Mouse (Mus musculus): Measurements from ENCODE around the gene Vps25. TPM values are rescaled to one million over a fixed set of nuclear protein-coding genes. Genes with fewer than 3 reads are reported as not detected.

Vps25 gene
- total and polyA plus RNA-seq, 3 experiments, result 75.5 to 107 TPM; not detected in 1

DNA sequence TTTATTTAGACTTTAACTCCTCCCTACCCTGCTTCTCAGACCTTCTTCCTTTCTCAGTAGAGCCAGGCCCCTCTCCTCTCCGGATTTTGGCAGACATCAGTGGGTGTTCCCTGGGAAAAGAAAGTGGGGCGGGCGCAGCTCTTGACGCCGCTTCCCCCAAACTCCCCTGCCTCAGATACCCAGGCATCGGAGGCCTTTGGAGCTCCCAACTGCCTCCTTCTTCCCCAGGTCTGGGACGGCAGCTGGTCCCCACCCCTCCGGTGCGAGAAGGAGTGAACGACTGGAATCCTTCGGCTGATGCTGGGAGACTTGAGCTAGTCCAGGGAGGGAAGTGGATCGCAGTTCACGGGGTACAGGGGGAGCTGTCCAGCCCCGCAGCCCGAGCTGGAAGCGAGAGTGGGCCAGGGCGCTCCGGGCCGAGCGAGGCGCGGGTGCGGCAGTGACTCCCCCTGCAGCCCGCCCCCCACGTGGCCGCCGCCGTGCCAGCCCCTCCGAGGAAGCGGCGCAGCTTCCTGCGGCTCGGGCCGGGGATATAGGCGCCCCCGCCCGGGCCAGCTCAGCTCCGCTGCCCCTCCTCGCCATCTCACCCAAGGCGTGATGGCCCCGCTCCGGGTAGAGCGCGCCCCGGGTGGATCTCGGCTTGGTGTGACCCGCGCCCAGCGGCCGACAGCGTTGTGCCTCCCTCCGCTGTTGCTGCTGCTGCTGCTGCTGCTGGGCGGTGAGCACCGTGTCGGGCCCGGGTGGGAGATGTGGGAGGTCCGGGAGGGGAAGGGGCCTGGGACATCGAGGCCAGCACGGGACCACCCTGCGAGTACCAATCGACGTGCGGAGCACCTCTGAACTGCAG, 7.4 kb upstream of the Vps25 start, which contains the start of gene Ramp2:
Ramp2 (plus strand) TSS at position 174 of the 847 bp plus-strand sequence.
- Histone ChIP-seq H3K27ac (ENCODE audit: control insufficient read depth, low read depth, low read length) (no peak within 1 kb of the TSS), H3K4me3 (ENCODE audit: control insufficient read depth in 1 of 2, insufficient read depth in 1 of 2, low read depth in 2 of 2, low read length in 2 of 2) (no peak within 1 kb of the TSS), H3K79me2 (ENCODE audit: control insufficient read depth, insufficient read depth, low read length, poor library complexity) (no peaks in the 10 kb centered on the region), H3K4me1 (ENCODE audit: control insufficient read depth in 1 of 2, insufficient read depth in 2 of 2, low read length in 2 of 2) (peaks cover 0 to 4% of the 10 kb centered on the region in 2 experiments; a peak in 1 of 4 replicates), H3K9me3 (replicated peaks; ENCODE audit: insufficient read depth, low read length) (no peaks in the 10 kb centered on the region), H3K9ac (ENCODE audit: control insufficient read depth, low read depth, low read length, poor library complexity, severe bottlenecking) (no peak within 1 kb of the TSS), H3K36me3 (ENCODE audit: control insufficient read depth in 1 of 2, insufficient read depth in 2 of 2, low read length in 2 of 2) (no peaks in the 10 kb centered on the region), H3K27me3 (ENCODE audit: control insufficient read depth in 1 of 2, insufficient read depth in 2 of 2, low read length in 2 of 2) (peaks cover 0 to 5% of the 10 kb centered on the region in 2 experiments; a peak in 3 of 4 replicates)
- DNase-seq (ENCODE audit: low read depth, low spot score), result no peak
- TF ChIP-seq SIN3A (IDR thresholded peaks at IDR 0.05; ENCODE audit: low read length), result no peak
- no peak for TF ChIP-seq MYC (IDR thresholded peaks at IDR 0.05; ENCODE audit: low read depth, low read length)

DNA sequence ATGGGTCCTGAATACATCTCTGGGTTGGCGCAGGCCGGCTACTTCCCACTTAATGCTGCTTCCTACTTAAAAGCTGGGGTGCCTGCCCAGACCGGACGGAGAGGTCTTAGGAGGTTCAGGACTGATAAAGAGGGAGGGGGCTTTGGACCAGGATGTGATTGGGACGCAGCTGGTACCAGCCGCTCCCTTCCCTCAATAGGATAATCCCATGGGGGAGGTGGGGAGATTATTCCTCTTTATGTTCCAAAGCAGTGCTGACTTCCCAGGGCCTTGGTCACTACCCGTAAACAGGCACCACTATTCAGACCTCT, 6.8 kb upstream of the Vps25 start:
- DNase-seq (ENCODE audit: low read depth, low spot score), result no peak
- Histone ChIP-seq H3K27ac (ENCODE audit: control insufficient read depth, low read depth, low read length) (no peak overlapping the region), H3K27me3 (ENCODE audit: control insufficient read depth in 1 of 2, insufficient read depth in 2 of 2, low read length in 2 of 2) (peaks cover 0 to 5% of the 10 kb centered on the region in 2 experiments; a peak in 3 of 4 replicates), H3K4me3 (ENCODE audit: control insufficient read depth in 1 of 2, insufficient read depth in 1 of 2, low read depth in 2 of 2, low read length in 2 of 2) (no peak overlapping the region), H3K36me3 (ENCODE audit: control insufficient read depth in 1 of 2, insufficient read depth in 2 of 2, low read length in 2 of 2) (no peaks in the 10 kb centered on the region), H3K4me1 (ENCODE audit: control insufficient read depth in 1 of 2, insufficient read depth in 2 of 2, low read length in 2 of 2) (peaks cover 0 to 4% of the 10 kb centered on the region in 2 experiments; a peak in 1 of 4 replicates), H3K79me2 (ENCODE audit: control insufficient read depth, insufficient read depth, low read length, poor library complexity) (no peaks in the 10 kb centered on the region), H3K9me3 (replicated peaks; ENCODE audit: insufficient read depth, low read length) (no peaks in the 10 kb centered on the region), H3K9ac (ENCODE audit: control insufficient read depth, low read depth, low read length, poor library complexity, severe bottlenecking) (no peak overlapping the region)
- no peak for TF ChIP-seq MEF2A (IDR thresholded peaks at IDR 0.05; ENCODE audit: extremely low read depth, insufficient replicate concordance, low read depth, low read length, poor library complexity, severe bottlenecking)
- TF ChIP-seq E2F4 (IDR thresholded peaks at IDR 0.05; ENCODE audit: borderline replicate concordance, low read depth, low read length), result no peak
- TF ChIP-seq CTCF (IDR thresholded peaks at IDR 0.05 in 2 of 3, conservative IDR thresholded peaks at IDR 0.05 in 1 of 3; ENCODE audit: control insufficient read depth in 1 of 3, insufficient read depth in 1 of 3, low read depth in 2 of 3, low read length in 3 of 3, poor library complexity in 1 of 3, severe bottlenecking in 1 of 3), result no peak
- no peak for TF ChIP-seq TBP (IDR thresholded peaks at IDR 0.05; ENCODE audit: low read depth, low read length)
- no peak for TF ChIP-seq CHD1 (IDR thresholded peaks at IDR 0.05; ENCODE audit: low read depth, low read length)
- no peak for TF ChIP-seq TCF12 (IDR thresholded peaks at IDR 0.05; ENCODE audit: low read depth, low read length)
- no peak for TF ChIP-seq GABPA (IDR thresholded peaks at IDR 0.05; ENCODE audit: low read depth, low read length)
- no peak for TF ChIP-seq TAL1 (IDR thresholded peaks at IDR 0.05; ENCODE audit: low read length)
- no peak for TF ChIP-seq POLR2A (IDR thresholded peaks at IDR 0.05; ENCODE audit: control insufficient read depth in 1 of 2, insufficient read depth in 1 of 2, low read depth in 1 of 2, low read length in 2 of 2, poor library complexity in 1 of 2)
- no peak for TF ChIP-seq ZMIZ1 (IDR thresholded peaks at IDR 0.05; ENCODE audit: low read depth, low read length)
- TF ChIP-seq JUND (IDR thresholded peaks at IDR 0.05; ENCODE audit: low read depth, low read length), result no peak
- TF ChIP-seq MAZ (IDR thresholded peaks at IDR 0.05; ENCODE audit: low read depth, low read length), result no peak
- no peak for TF ChIP-seq NELFE (IDR thresholded peaks at IDR 0.05; ENCODE audit: low read depth, low read length)
- no peak for TF ChIP-seq USF1 (IDR thresholded peaks at IDR 0.05; ENCODE audit: low read depth, low read length)
- TF ChIP-seq RAD21 (IDR thresholded peaks at IDR 0.05; ENCODE audit: low read depth, low read length), result no peak
- TF ChIP-seq SMC3 (IDR thresholded peaks at IDR 0.05; ENCODE audit: low read depth, low read length), result no peak
- TF ChIP-seq MYB (IDR thresholded peaks at IDR 0.05; ENCODE audit: low read depth, low read length), result no peak

Data from MEL (cell line).